Mouse (Mus musculus): ENCODE data around the gene Tnnt3. TPM values are rescaled to one million over a fixed set of nuclear protein-coding genes. Genes with fewer than 3 reads are reported as not detected.

Gene Tnnt3
- polyA plus RNA-seq, 1 experiment from 2014 or later, result 0.42 TPM

DNA sequence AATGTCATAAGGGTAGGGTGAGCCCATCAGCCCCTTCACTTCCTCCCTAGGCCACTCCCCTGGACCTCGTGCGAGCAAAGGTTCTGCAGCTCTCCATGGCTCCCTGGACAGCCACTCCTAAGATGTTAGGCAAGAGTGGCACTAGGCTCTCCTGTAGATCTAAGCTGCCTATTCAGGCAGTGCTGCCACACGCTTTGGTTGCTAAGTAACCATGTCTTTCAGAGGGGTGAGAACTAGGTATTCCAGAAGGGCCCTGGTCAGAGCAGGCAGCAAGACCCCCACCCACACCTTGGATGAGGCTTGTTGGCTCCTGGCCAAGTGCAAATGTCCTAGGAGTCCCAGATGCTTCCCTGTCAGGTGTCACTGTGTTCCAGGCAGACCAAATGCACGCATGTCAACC lies 7.9 kb downstream of the Tnnt3 start:
- ATAC-seq (peak; percentile 24; the same call in 1 of the 2 replicates), DNase-seq (ENCODE audit: low spot score) (peak; percentile 28)
- no peak overlapping the region for H3K4me2 ChIP-seq (ENCODE audit: low read length)
- H3K9ac ChIP-seq (ENCODE audit: low read length), result no peak overlapping the region
- WGBS, result 25% methylated on average over 4 of the region's 4 CpGs
- no peaks in the 10 kb centered on the region for H3K27me3 ChIP-seq (replicated peaks; ENCODE audit: control insufficient read depth, insufficient read depth, low read length)
- H3K9me3 ChIP-seq (replicated peaks; ENCODE audit: control insufficient read depth, low read length), result no peaks in the 10 kb centered on the region
- no peak overlapping the region for H3K27ac ChIP-seq (ENCODE audit: low read depth, low read length)
- peaks cover 24% of the 10 kb centered on the region for H3K4me1 ChIP-seq (ENCODE audit: control insufficient read depth, insufficient read depth, low read length)
- no peaks in the 10 kb centered on the region for H3K36me3 ChIP-seq (ENCODE audit: control insufficient read depth, insufficient read depth, low read length)
- H3K4me3 ChIP-seq (ENCODE audit: low read depth, low read length), result no peak overlapping the region

DNA sequence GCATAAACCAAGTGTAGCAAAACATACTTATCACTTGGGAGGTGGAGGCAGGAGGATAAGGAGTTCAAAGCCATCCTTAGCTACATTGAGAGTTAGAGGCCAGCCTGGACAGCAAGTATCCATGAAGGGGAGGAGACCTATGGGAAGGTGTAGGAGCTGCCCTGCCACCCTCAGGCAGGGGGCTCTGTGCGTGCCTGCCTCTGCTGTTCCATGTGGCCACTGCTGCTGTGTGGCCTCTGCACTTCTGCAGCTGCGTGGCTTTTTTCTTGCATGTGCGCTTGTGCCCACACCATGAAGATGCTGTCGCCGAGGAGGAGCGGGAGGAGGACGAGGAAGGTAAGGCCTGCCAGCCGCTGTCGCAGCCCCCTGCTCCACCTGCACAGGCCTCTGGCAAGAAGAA lies 8.8 kb downstream of the Tnnt3 start:
- Histone ChIP-seq H3K4me2 (ENCODE audit: low read length) (no peak overlapping the region), H3K27me3 (replicated peaks; ENCODE audit: control insufficient read depth, insufficient read depth, low read length) (no peaks in the 10 kb centered on the region), H3K27ac (ENCODE audit: low read depth, low read length) (no peak overlapping the region), H3K36me3 (ENCODE audit: control insufficient read depth, insufficient read depth, low read length) (no peaks in the 10 kb centered on the region), H3K4me1 (ENCODE audit: control insufficient read depth, insufficient read depth, low read length) (peaks cover 24% of the 10 kb centered on the region), H3K4me3 (ENCODE audit: low read depth, low read length) (no peak overlapping the region), H3K9ac (ENCODE audit: low read length) (no peak overlapping the region), H3K9me3 (replicated peaks; ENCODE audit: control insufficient read depth, low read length) (no peaks in the 10 kb centered on the region)
- no peak for DNase-seq (ENCODE audit: low spot score)
- WGBS, result 91% methylated on average over 9 of the region's 9 CpGs
- ATAC-seq, result no peak

DNA sequence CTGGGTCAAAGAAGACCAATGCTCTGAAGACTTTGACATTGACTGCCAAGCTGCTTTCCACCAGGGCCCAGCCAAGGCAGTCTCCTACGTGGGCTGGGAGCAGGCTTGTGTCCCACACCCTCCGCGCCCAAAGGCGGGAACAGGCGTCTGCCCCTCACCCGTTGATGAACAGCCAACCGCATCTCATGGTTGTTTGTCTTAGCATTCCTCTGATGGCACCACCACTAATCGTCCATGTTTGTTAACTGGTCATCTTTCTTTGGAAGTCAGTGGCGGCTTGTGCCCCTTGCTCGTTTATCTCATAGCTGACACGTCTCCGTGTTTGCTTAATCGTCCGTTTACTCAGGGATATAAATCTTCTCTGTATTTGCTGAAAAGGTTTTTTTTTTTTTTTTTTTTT lies 10.9 kb downstream of the Tnnt3 start:
- Histone ChIP-seq H3K9me3 (replicated peaks; ENCODE audit: control insufficient read depth, low read length) (no peaks in the 10 kb centered on the region), H3K9ac (ENCODE audit: low read length) (no peak overlapping the region), H3K4me3 (ENCODE audit: low read depth, low read length) (no peak overlapping the region), H3K27ac (ENCODE audit: low read depth, low read length) (peak overlapping the region; percentile 36; the same call in 1 of the 2 replicates), H3K4me2 (ENCODE audit: low read length) (no peak overlapping the region), H3K36me3 (ENCODE audit: control insufficient read depth, insufficient read depth, low read length) (no peaks in the 10 kb centered on the region), H3K4me1 (ENCODE audit: control insufficient read depth, insufficient read depth, low read length) (peaks cover 24% of the 10 kb centered on the region), H3K27me3 (replicated peaks; ENCODE audit: control insufficient read depth, insufficient read depth, low read length) (no peaks in the 10 kb centered on the region)
- DNase-seq (ENCODE audit: low spot score), result no peak
- WGBS, result 57% methylated on average over 14 of the region's 14 CpGs
- ATAC-seq, result no peak

DNA sequence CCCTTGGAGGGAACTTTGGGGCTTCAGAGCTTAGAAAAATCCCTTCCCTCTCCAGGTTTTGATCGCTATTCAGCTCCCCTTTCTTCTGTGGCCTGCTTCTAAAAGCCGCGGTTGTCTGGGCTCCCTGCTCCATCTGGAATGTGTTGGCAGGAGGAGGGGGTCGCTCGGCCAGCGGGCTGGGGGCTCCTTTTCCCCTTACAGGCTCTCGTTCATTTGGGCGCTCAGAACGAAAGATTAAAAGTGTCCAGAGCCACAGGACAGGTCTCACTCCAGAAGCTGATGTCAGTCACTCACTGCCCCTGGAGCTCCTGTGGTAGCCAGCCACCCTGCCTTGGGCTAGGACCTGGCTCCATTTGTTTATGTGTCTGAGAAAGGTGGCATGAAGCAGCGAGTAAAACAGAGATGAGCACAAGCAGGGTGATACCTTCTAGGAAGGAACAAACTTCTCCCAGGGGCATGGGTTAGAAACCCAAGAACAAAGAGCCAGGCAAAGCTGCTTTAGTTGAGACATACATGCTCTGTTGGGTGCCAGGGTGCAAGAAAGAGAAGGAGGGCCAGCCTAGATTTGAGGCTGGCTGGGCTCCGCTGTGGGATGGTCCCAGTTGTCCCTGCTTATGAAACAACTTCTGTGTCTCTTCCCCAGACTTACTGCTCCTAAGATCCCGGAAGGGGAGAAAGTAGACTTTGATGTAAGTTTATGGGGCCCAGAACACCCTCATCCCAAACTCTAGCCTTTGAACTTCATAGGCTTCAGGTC lies 11.6 kb downstream of the Tnnt3 start:
- Histone ChIP-seq H3K36me3 (ENCODE audit: control insufficient read depth, insufficient read depth, low read length) (no peaks in the 10 kb centered on the region), H3K27me3 (replicated peaks; ENCODE audit: control insufficient read depth, insufficient read depth, low read length) (no peaks in the 10 kb centered on the region), H3K27ac (ENCODE audit: low read depth, low read length) (peak overlapping the region; percentile 44; the same call in 1 of the 2 replicates), H3K4me3 (ENCODE audit: low read depth, low read length) (no peak overlapping the region), H3K9ac (ENCODE audit: low read length) (no peak overlapping the region), H3K9me3 (replicated peaks; ENCODE audit: control insufficient read depth, low read length) (no peaks in the 10 kb centered on the region), H3K4me2 (ENCODE audit: low read length) (no peak overlapping the region), H3K4me1 (ENCODE audit: control insufficient read depth, insufficient read depth, low read length) (peaks cover 24% of the 10 kb centered on the region)
- DNase-seq (ENCODE audit: low spot score) (peak; percentile 46), ATAC-seq (no peak)
- WGBS, result 11% methylated on average over 12 of the region's 12 CpGs

DNA sequence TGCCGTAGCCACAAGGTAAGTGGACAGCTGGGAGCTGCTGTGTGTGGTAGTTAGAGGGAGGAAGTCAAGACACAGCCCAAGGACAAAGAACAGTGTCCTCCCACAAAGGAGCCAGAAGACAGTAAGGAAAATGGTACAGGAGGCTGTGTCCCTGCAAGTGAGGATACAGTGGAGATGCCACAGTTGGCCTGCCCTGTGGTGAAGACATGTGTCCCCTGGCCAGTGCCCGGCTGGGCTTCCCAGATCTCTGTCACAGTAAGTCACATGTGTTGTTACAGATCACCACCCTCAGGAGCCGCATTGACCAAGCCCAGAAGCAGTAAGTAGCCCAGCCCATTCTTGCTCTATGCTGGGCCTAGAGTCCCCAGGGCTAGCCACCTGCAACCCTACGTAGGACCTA lies 15.4 kb downstream of the Tnnt3 start:
- WGBS, result 83% methylated on average over 4 of the region's 4 CpGs
- no peak overlapping the region for H3K4me3 ChIP-seq (ENCODE audit: low read depth, low read length)
- H3K27ac ChIP-seq (ENCODE audit: low read depth, low read length), result no peak overlapping the region
- peaks cover 12% of the 10 kb centered on the region for H3K4me1 ChIP-seq (ENCODE audit: control insufficient read depth, insufficient read depth, low read length)
- DNase-seq (ENCODE audit: low spot score) (no peak), ATAC-seq (no peak)
- no peaks in the 10 kb centered on the region for H3K9me3 ChIP-seq (replicated peaks; ENCODE audit: control insufficient read depth, low read length)
- no peaks in the 10 kb centered on the region for H3K27me3 ChIP-seq (replicated peaks; ENCODE audit: control insufficient read depth, insufficient read depth, low read length)
- no peak overlapping the region for H3K9ac ChIP-seq (ENCODE audit: low read length)
- no peak overlapping the region for H3K4me2 ChIP-seq (ENCODE audit: low read length)
- H3K36me3 ChIP-seq (ENCODE audit: control insufficient read depth, insufficient read depth, low read length), result no peaks in the 10 kb centered on the region

DNA sequence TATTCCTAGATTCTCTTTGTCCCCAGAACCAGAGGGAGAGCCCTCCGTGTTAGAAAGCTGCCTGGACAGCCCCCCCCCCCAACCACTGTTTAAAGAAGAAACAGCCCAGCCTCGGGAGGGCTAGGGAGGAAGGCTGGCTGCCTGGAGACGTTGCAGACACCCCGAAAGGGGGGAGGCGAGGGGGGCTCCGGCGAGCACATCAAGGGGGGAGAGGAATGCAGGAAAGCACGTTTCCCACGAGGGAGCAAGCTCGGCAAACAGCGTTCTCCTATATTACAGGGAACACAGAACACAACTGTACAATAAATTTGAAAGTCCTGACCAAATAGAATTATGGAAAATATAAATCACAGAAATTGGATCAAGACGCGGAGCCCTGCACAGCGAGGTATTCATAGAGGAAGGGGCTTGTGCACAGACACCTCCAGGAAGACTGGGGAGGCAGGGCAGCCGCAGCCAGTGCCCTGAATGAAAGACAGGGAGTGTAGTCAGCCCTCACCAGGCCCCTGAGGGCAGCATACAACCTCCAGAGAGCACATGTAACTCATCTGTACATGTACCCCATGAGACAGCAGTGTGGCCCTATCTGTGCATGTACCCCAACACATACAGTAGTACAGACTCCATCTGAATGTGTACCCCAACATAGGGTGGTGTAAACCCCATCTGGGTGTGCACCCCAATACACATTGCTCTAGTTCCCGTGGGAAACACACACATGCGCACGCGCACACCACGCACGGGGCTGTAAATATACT lies 17.8 kb downstream of the Tnnt3 start:
- H3K36me3 ChIP-seq (ENCODE audit: control insufficient read depth, insufficient read depth, low read length), result no peaks in the 10 kb centered on the region
- H3K27me3 ChIP-seq (replicated peaks; ENCODE audit: control insufficient read depth, insufficient read depth, low read length), result no peaks in the 10 kb centered on the region
- H3K4me2 ChIP-seq (ENCODE audit: low read length), result 0 out of 2 replicates have a peak overlapping the region, but pooled peaks have one; percentile 20
- no peaks in the 10 kb centered on the region for H3K9me3 ChIP-seq (replicated peaks; ENCODE audit: control insufficient read depth, low read length)
- no peak overlapping the region for H3K4me3 ChIP-seq (ENCODE audit: low read depth, low read length)
- 0 out of 2 replicates have a peak overlapping the region, but pooled peaks have one; percentile 7 for H3K27ac ChIP-seq (ENCODE audit: low read depth, low read length)
- WGBS, result 55% methylated on average over 21 of the region's 21 CpGs
- peak overlapping the region; percentile 40 for H3K9ac ChIP-seq (ENCODE audit: low read length)
- peaks cover 2% of the 10 kb centered on the region; the same call in 1 of the 2 replicates for H3K4me1 ChIP-seq (ENCODE audit: control insufficient read depth, insufficient read depth, low read length)
- ATAC-seq, result no peak
- DNase-seq (ENCODE audit: low spot score), result no peak

DNA sequence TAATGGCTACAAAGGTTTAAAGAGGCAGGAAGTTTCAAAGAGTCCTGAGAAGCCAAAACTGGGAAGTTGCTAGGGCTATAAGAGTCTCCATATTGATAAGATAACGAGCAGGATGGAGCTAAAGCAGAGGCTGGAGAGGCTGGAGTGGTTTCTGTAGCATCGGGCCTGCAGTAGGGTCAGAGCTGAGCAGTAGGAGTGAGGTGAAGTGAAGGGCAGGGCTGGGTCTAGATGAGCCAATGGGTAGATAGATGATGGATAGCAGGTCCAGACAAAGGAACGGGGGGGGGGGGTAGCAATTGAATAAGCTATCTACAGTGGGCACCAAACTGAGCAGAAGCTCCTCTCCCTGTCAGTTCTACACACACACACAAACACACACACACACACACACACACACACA lies 18.9 kb downstream of the Tnnt3 start:
- no peaks in the 10 kb centered on the region for H3K27me3 ChIP-seq (replicated peaks; ENCODE audit: control insufficient read depth, insufficient read depth, low read length)
- 84% methylated on average over 3 of the region's 3 CpGs for WGBS
- H3K4me2 ChIP-seq (ENCODE audit: low read length), result no peak overlapping the region
- H3K9ac ChIP-seq (ENCODE audit: low read length), result no peak overlapping the region
- H3K4me3 ChIP-seq (ENCODE audit: low read depth, low read length), result no peak overlapping the region
- no peak overlapping the region for H3K27ac ChIP-seq (ENCODE audit: low read depth, low read length)
- peaks cover 2% of the 10 kb centered on the region; the same call in 1 of the 2 replicates for H3K4me1 ChIP-seq (ENCODE audit: control insufficient read depth, insufficient read depth, low read length)
- ATAC-seq (no peak), DNase-seq (ENCODE audit: low spot score) (no peak)
- H3K36me3 ChIP-seq (ENCODE audit: control insufficient read depth, insufficient read depth, low read length), result no peaks in the 10 kb centered on the region
- H3K9me3 ChIP-seq (replicated peaks; ENCODE audit: control insufficient read depth, low read length), result no peaks in the 10 kb centered on the region

DNA sequence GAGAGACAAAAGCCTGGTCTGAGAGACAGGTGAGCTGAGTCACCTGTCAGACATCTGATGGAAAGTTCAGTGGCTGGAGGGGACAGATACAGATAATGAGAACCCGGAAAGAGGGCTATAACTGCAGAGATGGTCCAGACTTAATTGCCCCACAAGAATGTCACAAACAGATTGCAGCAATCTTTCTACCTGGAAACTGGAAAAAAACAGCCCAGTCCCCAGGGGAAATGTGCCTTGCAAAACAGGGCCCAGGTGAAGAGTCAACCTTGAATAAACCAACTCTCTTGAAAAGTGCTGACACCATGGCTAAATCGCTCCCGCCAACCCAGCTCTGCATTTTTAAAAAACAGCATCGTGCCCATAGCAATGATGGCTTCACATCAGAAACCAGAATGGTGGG lies 21.7 kb downstream of the Tnnt3 start:
- Histone ChIP-seq H3K27ac (ENCODE audit: low read depth, low read length) (no peak overlapping the region), H3K9me3 (replicated peaks; ENCODE audit: control insufficient read depth, low read length) (no peaks in the 10 kb centered on the region), H3K4me1 (ENCODE audit: control insufficient read depth, insufficient read depth, low read length) (peaks cover 2% of the 10 kb centered on the region; the same call in 1 of the 2 replicates), H3K9ac (ENCODE audit: low read length) (no peak overlapping the region), H3K4me2 (ENCODE audit: low read length) (no peak overlapping the region), H3K27me3 (replicated peaks; ENCODE audit: control insufficient read depth, insufficient read depth, low read length) (no peaks in the 10 kb centered on the region), H3K4me3 (ENCODE audit: low read depth, low read length) (no peak overlapping the region), H3K36me3 (ENCODE audit: control insufficient read depth, insufficient read depth, low read length) (no peaks in the 10 kb centered on the region)
- no peak for DNase-seq (ENCODE audit: low spot score)
- 95% methylated on average over 4 of the region's 4 CpGs for WGBS
- ATAC-seq, result no peak

DNA sequence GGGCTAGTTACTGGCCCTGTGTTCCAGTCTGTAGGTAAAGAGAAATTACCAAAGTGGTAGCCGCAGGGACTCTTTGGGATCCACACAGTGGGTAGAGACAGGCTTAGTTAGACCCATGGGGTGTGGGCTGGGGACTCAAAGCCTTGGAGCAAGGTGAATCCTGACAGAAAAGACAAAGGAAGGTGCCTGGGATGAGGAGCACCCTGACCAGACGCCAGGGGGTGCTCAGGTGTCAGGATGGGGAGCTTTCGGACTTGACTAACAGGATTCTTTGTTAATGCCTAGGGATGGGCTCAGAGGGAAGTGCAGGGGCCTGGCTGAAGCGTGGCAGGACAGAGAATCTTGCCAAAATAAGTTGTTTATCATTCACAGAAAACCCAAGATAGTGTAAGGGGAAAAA lies 23.7 kb downstream of the Tnnt3 start:
- H3K27ac ChIP-seq (ENCODE audit: low read depth, low read length), result no peak overlapping the region
- H3K4me2 ChIP-seq (ENCODE audit: low read length), result no peak overlapping the region
- no peaks in the 10 kb centered on the region for H3K27me3 ChIP-seq (replicated peaks; ENCODE audit: control insufficient read depth, insufficient read depth, low read length)
- H3K4me1 ChIP-seq (ENCODE audit: control insufficient read depth, insufficient read depth, low read length), result no peaks in the 10 kb centered on the region
- ATAC-seq, result no peak
- no peaks in the 10 kb centered on the region for H3K36me3 ChIP-seq (ENCODE audit: control insufficient read depth, insufficient read depth, low read length)
- WGBS, result 27% methylated on average over 4 of the region's 4 CpGs
- no peak overlapping the region for H3K9ac ChIP-seq (ENCODE audit: low read length)
- DNase-seq (ENCODE audit: low spot score), result no peak
- no peaks in the 10 kb centered on the region for H3K9me3 ChIP-seq (replicated peaks; ENCODE audit: control insufficient read depth, low read length)
- H3K4me3 ChIP-seq (ENCODE audit: low read depth, low read length), result no peak overlapping the region

Measured in forebrain, embryonic 14.5 days (tissue).